Mouse (Mus musculus) midbrain, embryonic 14.5 days (tissue): ENCODE measurements at regions not wholly inside any gene's neighbourhood (a gene's known extent, or its start where the extent isn't known, plus 50 kb on each side); places are given as distances from the start of the nearest gene placed in this dataset.

Experiments used
- ATAC-seq: fragments of 200-750 bp; cut with Nextera tagmentation; 2 replicates; pipeline ENCODE4 v1.8.0; 2017; ENCODE audit warnings: moderate number of reproducible peaks, moderate library complexity; ENCODE audit not compliant: low FRiP score, low TSS enrichment
- DNase-seq: peaks from one replicate; pipeline ENCODE4 v3.0.0-alpha.2; 2015
- H3K27ac ChIP-seq: fragments of 300-500 bp; sonication (generic); replicated peaks from 2 replicates; pipeline ENCODE4 v1.5.1; 2014; ENCODE audit warnings: mild to moderate bottlenecking, low read depth, low read length, moderate library complexity
- H3K27me3 ChIP-seq: fragments of 300-500 bp; sonication (generic); 2 replicates; pipeline ENCODE4 v1.6.1; 2014; ENCODE audit warnings: low read length, control low read depth, mixed read lengths; ENCODE audit not compliant: control insufficient read depth, insufficient read depth
- H3K36me3 ChIP-seq: fragments of 300-500 bp; sonication (generic); 2 replicates; pipeline ENCODE4 v1.6.1; 2014; ENCODE audit warnings: low read length, control low read depth; ENCODE audit not compliant: control insufficient read depth, insufficient read depth
- H3K4me1 ChIP-seq: fragments of 300-500 bp; sonication (generic); 2 replicates; pipeline ENCODE4 v1.6.1; 2014; ENCODE audit warnings: mild to moderate bottlenecking, antibody characterized with exemption, low read length, control low read depth; ENCODE audit not compliant: control insufficient read depth, insufficient read depth
- H3K4me2 ChIP-seq: fragments of 300-500 bp; sonication (generic); 2 replicates; pipeline ENCODE4 v1.6.1; 2014; ENCODE audit warnings: mild to moderate bottlenecking, low read length, moderate library complexity
- H3K4me3 ChIP-seq: fragments of 300-500 bp; sonication (generic); replicated peaks from 2 replicates; pipeline ENCODE4 v1.5.1; 2014; ENCODE audit warnings: low read depth, low read length
- H3K9ac ChIP-seq: fragments of 300-500 bp; sonication (generic); replicated peaks from 2 replicates; pipeline ENCODE4 v1.6.1; 2014; ENCODE audit warnings: mild to moderate bottlenecking, low read length, moderate library complexity
- H3K9me3 ChIP-seq: fragments of 300-500 bp; sonication (generic); 2 replicates; pipeline ENCODE4 v1.6.1; 2016; ENCODE audit warnings: low read length, control low read depth, mixed read lengths; ENCODE audit not compliant: control insufficient read depth
- WGBS: fragments of 180-500 bp; shearing (Covaris S2); extraction: QIAGEN DNeasy Blood & Tissue Kit; methylation state at CpG from one replicate; pipeline ENCODE4 v1.1.7; 2014; 5-methylcytosine and 5-hydroxymethylcytosine counted together

GRCm38 (mm10) chr9:100387171-100387685, 99.4 kb downstream of the Il20rb start:
- Histone ChIP-seq H3K4me2 (no peak overlapping the region), H3K27me3 (no peaks in the 10 kb centered on the region), H3K9me3 (no peaks in the 10 kb centered on the region), H3K4me3 (no peak overlapping the region), H3K27ac (no peak overlapping the region), H3K9ac (no peak overlapping the region), H3K36me3 (no peaks in the 10 kb centered on the region), H3K4me1 (no peaks in the 10 kb centered on the region)
- ATAC-seq, result no peak
- no peak for DNase-seq
- WGBS, result 43% methylated on average over 13 of the region's 13 CpGs

GRCm38 (mm10) chr9:100382492-100382891, 104.1 kb downstream of the Il20rb start:
- WGBS, result 62% methylated on average over 5 of the region's 5 CpGs
- no peaks in the 10 kb centered on the region for H3K4me1 ChIP-seq
- ATAC-seq (no peak), DNase-seq (peak; percentile 75)
- H3K27me3 ChIP-seq, result no peaks in the 10 kb centered on the region
- no peaks in the 10 kb centered on the region for H3K9me3 ChIP-seq
- H3K27ac ChIP-seq, result no peak overlapping the region
- no peak overlapping the region for H3K9ac ChIP-seq
- H3K4me2 ChIP-seq, result no peak overlapping the region
- H3K4me3 ChIP-seq, result no peak overlapping the region
- no peaks in the 10 kb centered on the region for H3K36me3 ChIP-seq

- no peaks in the 10 kb centered on the region for H3K4me1 ChIP-seq
- DNase-seq, result no peak
- no peaks in the 10 kb centered on the region for H3K36me3 ChIP-seq
- H3K4me3 ChIP-seq, result no peak overlapping the region
- no peak for ATAC-seq
- 94% methylated on average over 5 of the region's 5 CpGs for WGBS
- H3K27ac ChIP-seq, result no peak overlapping the region
- no peaks in the 10 kb centered on the region for H3K27me3 ChIP-seq
- H3K4me2 ChIP-seq, result no peak overlapping the region
- H3K9ac ChIP-seq, result no peak overlapping the region
- H3K9me3 ChIP-seq, result no peaks in the 10 kb centered on the region
These were observed 116.7 kb downstream of the Il20rb start for GRCm38 (mm10) chr9:100369921-100370320.

DNA sequence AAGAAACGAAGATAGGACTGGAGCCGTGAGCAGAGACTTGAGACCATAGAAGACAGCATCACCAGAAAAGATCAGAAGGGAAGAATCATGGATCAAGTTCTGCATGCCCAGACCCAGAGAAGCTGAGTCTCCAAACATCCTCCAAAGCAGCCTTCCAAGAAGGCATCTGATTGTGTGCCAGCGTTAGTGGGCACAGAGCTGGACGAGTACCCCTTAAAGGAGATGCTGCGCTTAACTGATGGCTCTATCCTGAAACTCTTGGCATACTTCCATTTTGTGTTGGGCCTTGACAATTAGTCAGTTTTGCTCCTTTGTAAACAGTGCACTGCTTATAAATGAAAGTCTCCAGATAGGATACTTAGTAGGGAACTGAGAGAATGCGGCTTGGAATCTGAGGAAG, 119.8 kb downstream of the Il20rb start:
- WGBS, result 76% methylated on average over 6 of the region's 6 CpGs
- DNase-seq, result peak; percentile 19
- no peaks in the 10 kb centered on the region for H3K9me3 ChIP-seq
- H3K9ac ChIP-seq, result no peak overlapping the region
- H3K27me3 ChIP-seq, result no peaks in the 10 kb centered on the region
- ATAC-seq, result no peak
- H3K36me3 ChIP-seq, result no peaks in the 10 kb centered on the region
- no peak overlapping the region for H3K27ac ChIP-seq
- H3K4me2 ChIP-seq, result no peak overlapping the region
- H3K4me3 ChIP-seq, result no peak overlapping the region
- H3K4me1 ChIP-seq, result no peaks in the 10 kb centered on the region

DNA sequence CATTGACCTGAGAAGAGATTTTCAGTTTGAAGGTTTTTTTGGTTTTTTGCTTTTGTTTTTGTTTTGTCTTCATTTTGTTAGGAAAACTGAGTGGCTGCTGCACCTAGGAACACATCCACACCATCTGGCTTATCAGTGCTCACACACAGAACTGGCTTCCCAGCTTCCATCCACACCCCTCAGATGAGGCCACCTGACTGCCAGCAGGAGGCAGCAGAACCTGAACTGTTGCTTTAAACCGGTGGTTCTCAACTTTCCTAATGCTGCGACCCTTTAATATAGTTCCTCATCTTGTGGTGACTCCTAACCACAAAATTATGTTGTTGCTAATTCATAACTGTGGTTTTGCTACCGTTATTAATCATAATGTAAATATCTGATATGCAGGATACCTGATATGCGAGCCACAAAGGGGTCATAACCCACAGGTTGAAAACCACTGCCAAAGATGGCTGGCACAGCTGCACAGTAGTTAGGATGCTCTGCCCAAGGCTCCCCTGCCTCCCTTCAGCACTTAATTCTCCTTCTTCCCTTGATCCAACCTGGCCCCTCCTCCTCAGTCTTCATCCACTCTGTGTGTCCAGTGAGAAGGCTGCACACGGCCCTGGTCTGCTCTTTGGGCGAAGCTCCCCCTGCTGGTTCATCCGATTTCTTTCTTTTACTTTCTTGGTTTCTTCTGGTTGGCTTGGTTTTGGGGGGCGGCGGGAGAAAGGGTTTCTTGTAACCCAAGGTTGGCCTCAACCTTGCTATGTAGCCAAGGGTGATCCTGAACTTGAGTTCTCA, 126.5 kb downstream of the Il20rb start:
- H3K36me3 ChIP-seq, result no peaks in the 10 kb centered on the region
- H3K9me3 ChIP-seq, result no peaks in the 10 kb centered on the region
- no peak overlapping the region for H3K9ac ChIP-seq
- H3K4me3 ChIP-seq, result no peak overlapping the region
- H3K4me2 ChIP-seq, result no peak overlapping the region
- no peaks in the 10 kb centered on the region for H3K4me1 ChIP-seq
- peak; percentile 31; the same call in 1 of the 2 replicates for ATAC-seq
- peaks cover 20% of the 10 kb centered on the region; the same call in 1 of the 2 replicates for H3K27me3 ChIP-seq
- DNase-seq, result peak; percentile 71
- H3K27ac ChIP-seq, result no peak overlapping the region
- 65% methylated on average over 9 of the region's 9 CpGs for WGBS

GRCm38 (mm10) chr9:100357553-100357952, 129.0 kb downstream of the Il20rb start:
- DNase-seq (peak; percentile 41), ATAC-seq (no peak)
- Histone ChIP-seq H3K4me3 (no peak overlapping the region), H3K9ac (no peak overlapping the region; the same call in 1 of the 2 replicates), H3K36me3 (no peaks in the 10 kb centered on the region), H3K27ac (no peak overlapping the region), H3K27me3 (peaks cover 20% of the 10 kb centered on the region; the same call in 1 of the 2 replicates), H3K9me3 (no peaks in the 10 kb centered on the region), H3K4me2 (peak overlapping the region; percentile 17), H3K4me1 (no peaks in the 10 kb centered on the region)
- 10% methylated on average over 12 of the region's 12 CpGs for WGBS

DNA sequence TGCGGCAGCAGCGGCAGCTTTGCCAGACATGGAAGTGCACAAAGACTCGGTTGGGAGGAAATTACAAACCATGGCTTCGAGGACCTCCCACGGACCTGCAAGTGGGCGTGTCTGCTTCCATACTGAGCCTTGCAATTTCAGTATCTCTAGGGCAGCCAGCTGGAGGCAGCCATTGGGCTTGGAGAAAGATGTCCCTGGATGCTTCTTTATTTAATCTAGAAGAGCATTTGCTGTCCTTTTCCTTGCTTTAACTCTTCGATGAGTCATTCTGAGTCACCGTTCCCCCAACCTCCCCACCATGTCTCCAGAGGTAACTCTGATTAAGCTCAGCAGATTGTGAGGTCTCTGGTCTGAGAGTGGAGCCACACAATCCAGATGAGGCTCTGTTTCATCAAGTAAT, 145.8 kb downstream of the Il20rb start:
- no peaks in the 10 kb centered on the region for H3K27me3 ChIP-seq
- 72% methylated on average over 8 of the region's 8 CpGs for WGBS
- no peaks in the 10 kb centered on the region for H3K9me3 ChIP-seq
- ATAC-seq, result no peak
- no peaks in the 10 kb centered on the region for H3K36me3 ChIP-seq
- no peaks in the 10 kb centered on the region for H3K4me1 ChIP-seq
- no peak overlapping the region for H3K27ac ChIP-seq
- DNase-seq, result no peak
- H3K4me3 ChIP-seq, result no peak overlapping the region
- H3K4me2 ChIP-seq, result no peak overlapping the region
- H3K9ac ChIP-seq, result no peak overlapping the region

GRCm38 (mm10) chr9:100307765-100308164, 178.8 kb downstream of the Il20rb start:
- no peak for DNase-seq
- ATAC-seq, result no peak
- WGBS, result 68% methylated on average over 5 of the region's 5 CpGs

DNA sequence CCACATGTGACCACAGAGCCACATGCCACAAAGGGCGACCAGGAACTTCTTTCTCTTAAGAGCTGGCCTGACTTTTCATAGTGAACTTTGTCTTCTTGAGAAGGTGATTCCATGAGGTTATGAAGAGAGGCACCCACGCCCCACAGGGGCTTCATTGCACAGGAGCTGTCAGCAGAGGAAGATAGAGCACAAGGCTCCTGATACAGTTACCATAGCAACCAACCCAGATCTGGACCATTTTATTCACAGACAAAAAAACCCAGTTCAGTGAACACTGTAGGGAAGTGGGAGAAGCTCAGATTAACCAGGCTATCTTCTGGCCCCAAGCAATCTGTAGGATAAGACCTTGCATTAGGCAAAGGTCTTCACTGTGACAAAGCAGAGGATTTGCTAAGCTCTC, 179.2 kb downstream of the Il20rb start:
- DNase-seq (peak; percentile 57), ATAC-seq (no peak)
- H3K4me2 ChIP-seq, result no peak overlapping the region
- no peak overlapping the region for H3K4me3 ChIP-seq
- peaks cover 3% of the 10 kb centered on the region; the same call in 1 of the 2 replicates for H3K4me1 ChIP-seq
- no peak overlapping the region for H3K9ac ChIP-seq
- H3K27ac ChIP-seq, result no peak overlapping the region
- H3K27me3 ChIP-seq, result no peaks in the 10 kb centered on the region
- WGBS, result 56% methylated on average over 2 of the region's 2 CpGs
- no peaks in the 10 kb centered on the region for H3K9me3 ChIP-seq
- no peaks in the 10 kb centered on the region for H3K36me3 ChIP-seq

More at GRCm38 (mm10) chr9:100307765-100308164, 178.8 kb downstream of the Il20rb start:
- Histone ChIP-seq H3K36me3 (no peaks in the 10 kb centered on the region), H3K27me3 (no peaks in the 10 kb centered on the region), H3K9me3 (no peaks in the 10 kb centered on the region), H3K9ac (no peak overlapping the region), H3K4me1 (peaks cover 3% of the 10 kb centered on the region; the same call in 1 of the 2 replicates), H3K4me2 (no peak overlapping the region), H3K27ac (no peak overlapping the region), H3K4me3 (no peak overlapping the region)
